8 mouse cellular contexts compared by ENCODE assay signal in the genomic region with DNA sequence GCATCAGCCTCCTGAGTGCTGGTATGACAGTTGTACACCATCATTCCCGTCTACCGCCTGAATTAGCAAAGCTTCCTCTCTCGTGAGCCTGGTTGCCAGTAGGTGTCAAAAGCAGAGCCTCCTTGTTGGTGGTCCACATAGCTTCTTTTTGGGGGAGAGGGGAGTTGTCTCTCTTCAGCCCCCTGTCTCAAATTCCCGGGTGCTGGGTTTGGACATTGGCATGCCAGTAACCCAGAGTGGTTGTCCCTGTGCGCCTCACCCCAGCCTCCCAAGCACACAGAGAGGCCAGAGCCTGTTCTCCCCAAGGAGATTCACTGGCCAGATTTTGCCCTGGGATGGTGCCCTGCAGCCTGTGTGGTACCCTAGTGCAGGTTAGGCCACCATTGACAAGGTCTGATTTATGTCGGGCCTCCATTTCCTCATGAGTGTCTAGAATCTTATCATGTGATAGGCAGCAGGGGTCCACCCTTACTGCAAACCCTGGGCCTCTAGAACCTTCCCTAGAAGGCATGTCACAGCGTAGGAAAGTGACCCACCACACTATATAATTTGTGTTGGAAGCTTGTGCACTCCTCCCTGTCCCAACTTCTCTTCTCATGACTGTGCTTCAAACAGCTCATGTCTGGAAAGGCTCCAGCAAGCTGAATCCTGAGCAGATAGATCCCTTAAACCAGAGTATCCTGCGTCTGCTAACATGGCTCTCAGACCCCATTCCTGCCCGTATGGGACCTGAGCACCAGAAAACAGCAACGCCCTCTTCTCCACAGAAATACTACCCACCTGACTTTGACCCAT. TPM values are rescaled to one million over a fixed set of nuclear protein-coding genes. Genes with fewer than 3 reads are reported as not detected.
A peak's percentile ranks its signal among the peaks of the same experiment; 100 is the strongest.
DNase-seq lines count a peak whose midpoint lies in the region; ATAC-seq lines count a peak whose summit lies in the region.

No protein-coding gene starts in this region.

- no peak for ATAC-seq in hindbrain, embryonic 12.5 days (ENCODE audit: low FRiP score)
- ATAC-seq in midbrain, embryonic 14.5 days (ENCODE audit: low FRiP score, low TSS enrichment): no peak
- ATAC-seq in megakaryocyte-erythroid progenitor cell, adult 5-6 weeks (replicated peaks; ENCODE audit: low FRiP score, low TSS enrichment, poor library complexity, severe bottlenecking): no peak

- peak overlapping the region; percentile 65 for H3K4me2 ChIP-seq in hindbrain, embryonic 12.5 days (replicated peaks)
- peak overlapping the region; percentile 74 for H3K4me2 ChIP-seq in midbrain, embryonic 14.5 days (ENCODE audit: low read length)

- intact Hi-C loops in left cerebral cortex, postnatal 36 days (cut with DNase I): loop anchor here (2.0 kb wide), 2 partner anchors 49 to 67 kb away; partner anchors contain the start of gene Zfp959

- H3K9ac ChIP-seq in hindbrain, embryonic 12.5 days: peak overlapping the region; percentile 41; the same call in 1 of the 2 replicates
- H3K9ac ChIP-seq in midbrain, embryonic 14.5 days (replicated peaks; ENCODE audit: low read length): peak overlapping the region; percentile 37; the same call in 1 of the 2 replicates

- H3K4me1 ChIP-seq in embryonic facial prominence, embryonic 10.5 days: peaks cover 33% of the 10 kb centered on the region
- H3K4me1 ChIP-seq in hindbrain, embryonic 12.5 days: peaks cover 30% of the 10 kb centered on the region
- H3K4me1 ChIP-seq in midbrain, embryonic 14.5 days (ENCODE audit: control insufficient read depth, insufficient read depth, low read length): peaks cover 28% of the 10 kb centered on the region

- H3K9me3 ChIP-seq in embryonic facial prominence, embryonic 10.5 days: no peaks in the 10 kb centered on the region
- no peaks in the 10 kb centered on the region for H3K9me3 ChIP-seq in hindbrain, embryonic 12.5 days (replicated peaks)
- H3K9me3 ChIP-seq in midbrain, embryonic 14.5 days (ENCODE audit: control insufficient read depth, low read length): no peaks in the 10 kb centered on the region

- DNase-seq in layer of hippocampus, postnatal 10 days (ENCODE audit: low spot score in 2 of 2): peak; percentile 5 to 21
- DNase-seq in layer of hippocampus, adult 18-20 months (ENCODE audit: low spot score in 2 of 2): no peak
- no peak for DNase-seq in embryonic facial prominence, embryonic 10.5 days (ENCODE audit: low spot score)
- no peak for DNase-seq in midbrain, embryonic 14.5 days
- no peak for DNase-seq in embryo, embryonic 9.5 days (ENCODE audit: extremely low spot score)
- DNase-seq in left cerebral cortex, postnatal 36 days (ENCODE audit: low spot score in 2 of 2): no peak

- H3K36me3 ChIP-seq in embryonic facial prominence, embryonic 10.5 days (replicated peaks): peaks cover 45% of the 10 kb centered on the region
- H3K36me3 ChIP-seq in hindbrain, embryonic 12.5 days: peaks cover 29% of the 10 kb centered on the region
- peaks cover 23% of the 10 kb centered on the region for H3K36me3 ChIP-seq in midbrain, embryonic 14.5 days (ENCODE audit: control insufficient read depth, insufficient read depth, low read length)

- peak overlapping the region; percentile 92 for H3K27ac ChIP-seq in embryonic facial prominence, embryonic 10.5 days (replicated peaks)
- peak overlapping the region; percentile 92 for H3K27ac ChIP-seq in hindbrain, embryonic 12.5 days
- H3K27ac ChIP-seq in midbrain, embryonic 14.5 days (replicated peaks; ENCODE audit: low read depth, low read length): peak overlapping the region; percentile 79

- peaks cover 6% of the 10 kb centered on the region for H3K27me3 ChIP-seq in embryonic facial prominence, embryonic 10.5 days (replicated peaks; ENCODE audit: low read depth, poor library complexity, severe bottlenecking)
- H3K27me3 ChIP-seq in hindbrain, embryonic 12.5 days: no peaks in the 10 kb centered on the region
- 0 out of 2 replicates have a peak, but pooled peaks cover under 1% of the 10 kb centered on the region for H3K27me3 ChIP-seq in midbrain, embryonic 14.5 days (ENCODE audit: control insufficient read depth, insufficient read depth, low read length)

- WGBS in embryonic facial prominence, embryonic 10.5 days: 79% methylated on average over 10 of the region's 10 CpGs
- WGBS in hindbrain, embryonic 12.5 days: 75% methylated on average over 10 of the region's 10 CpGs
- WGBS in midbrain, embryonic 14.5 days: 75% methylated on average over 10 of the region's 10 CpGs

- peak overlapping the region; percentile 65 for H3K4me3 ChIP-seq in embryonic facial prominence, embryonic 10.5 days
- peak overlapping the region; percentile 51 for H3K4me3 ChIP-seq in hindbrain, embryonic 12.5 days
- H3K4me3 ChIP-seq in midbrain, embryonic 14.5 days (replicated peaks; ENCODE audit: low read depth, low read length): peak overlapping the region; percentile 44

RNA-seq across cellular contexts. Expression of gene Yju2, which starts 1.2 kb away (rescaled TPM):
- 10 to 100 TPM; 15.9 to 16.8 TPM for total RNA-seq in layer of hippocampus, postnatal 10 days (2021)
- 10 to 100 TPM; 16.9 to 17.5 TPM for total RNA-seq in layer of hippocampus, adult 18-20 months (2021)
- 28.7 and 32.0 TPM in 2 replicates for polyA plus RNA-seq in embryonic facial prominence, embryonic 10.5 days (2016; fragmentation: Nextera tagmentation; extraction: Ambion mirVana)
- polyA plus RNA-seq in hindbrain, embryonic 12.5 days (2016; fragmentation: Nextera tagmentation; extraction: Ambion mirVana): 24.1 and 26.7 TPM in 2 replicates
- 20.0 and 21.4 TPM in 2 replicates for polyA plus RNA-seq in midbrain, embryonic 14.5 days (2014; fragmentation: Nextera tagmentation; extraction: Ambion mirVana)
- total RNA-seq in megakaryocyte-erythroid progenitor cell, adult 5-6 weeks (2014; fragmentation: Nextera tagmentation): 11.2 and 18.7 TPM in 2 replicates
- total RNA-seq in megakaryocyte-erythroid progenitor cell, adult 5-6 weeks (2017): 17.1 and 25.5 TPM in 2 replicates
- 10 to 100 TPM; 14.1 to 15.8 TPM for total RNA-seq in left cerebral cortex, postnatal 36 days (2021)

RNA-seq across cellular contexts. Expression of gene Ebi3, which starts 7.7 kb away (rescaled TPM):
- total RNA-seq in layer of hippocampus, postnatal 10 days (2021): 1 to 10 TPM; 3.1 to 3.8 TPM
- total RNA-seq in layer of hippocampus, adult 18-20 months (2021): 1 to 10 TPM; 1.4 to 1.5 TPM
- polyA plus RNA-seq in embryonic facial prominence, embryonic 10.5 days (2016; fragmentation: Nextera tagmentation; extraction: Ambion mirVana): 0.98 and 1.4 TPM in 2 replicates
- polyA plus RNA-seq in hindbrain, embryonic 12.5 days (2016; fragmentation: Nextera tagmentation; extraction: Ambion mirVana): 2.6 and 4.4 TPM in 2 replicates
- polyA plus RNA-seq in midbrain, embryonic 14.5 days (2014; fragmentation: Nextera tagmentation; extraction: Ambion mirVana): 6.6 and 9.6 TPM in 2 replicates
- total RNA-seq in megakaryocyte-erythroid progenitor cell, adult 5-6 weeks (2014; fragmentation: Nextera tagmentation): 0.42 TPM in 1 of 2 replicates, not detected in the other
- 0.47 TPM in 1 of 2 replicates, not detected in the other for total RNA-seq in megakaryocyte-erythroid progenitor cell, adult 5-6 weeks (2017)
- total RNA-seq in left cerebral cortex, postnatal 36 days (2021): 1 to 10 TPM; 1.9 to 2.0 TPM

RNA-seq across cellular contexts. Expression of gene Shd, which starts 10.1 kb away (rescaled TPM):
- total RNA-seq in layer of hippocampus, postnatal 10 days (2021): 10 to 100 TPM; 53.7 to 55.3 TPM
- total RNA-seq in layer of hippocampus, adult 18-20 months (2021): 10 to 100 TPM; 21.1 to 21.2 TPM
- polyA plus RNA-seq in embryonic facial prominence, embryonic 10.5 days (2016; fragmentation: Nextera tagmentation; extraction: Ambion mirVana): 32.8 and 39.1 TPM in 2 replicates
- polyA plus RNA-seq in hindbrain, embryonic 12.5 days (2016; fragmentation: Nextera tagmentation; extraction: Ambion mirVana): 133 and 135 TPM in 2 replicates
- 178 and 209 TPM in 2 replicates for polyA plus RNA-seq in midbrain, embryonic 14.5 days (2014; fragmentation: Nextera tagmentation; extraction: Ambion mirVana)
- total RNA-seq in megakaryocyte-erythroid progenitor cell, adult 5-6 weeks (2014; fragmentation: Nextera tagmentation): not detected in 2 replicates
- not detected in 2 replicates for total RNA-seq in megakaryocyte-erythroid progenitor cell, adult 5-6 weeks (2017)
- total RNA-seq in left cerebral cortex, postnatal 36 days (2021): 10 to 100 TPM; 34.0 to 42.4 TPM

RNA-seq across cellular contexts. Expression of gene Zfp119b, which starts 10.8 kb away (rescaled TPM):
- total RNA-seq in layer of hippocampus, postnatal 10 days (2021): 1 to 10 TPM; 3.9 to 4.4 TPM
- total RNA-seq in layer of hippocampus, adult 18-20 months (2021): 1 to 10 TPM; 2.9 to 3.6 TPM
- 4.1 and 4.7 TPM in 2 replicates for polyA plus RNA-seq in embryonic facial prominence, embryonic 10.5 days (2016; fragmentation: Nextera tagmentation; extraction: Ambion mirVana)
- polyA plus RNA-seq in hindbrain, embryonic 12.5 days (2016; fragmentation: Nextera tagmentation; extraction: Ambion mirVana): 6.2 and 6.3 TPM in 2 replicates
- polyA plus RNA-seq in midbrain, embryonic 14.5 days (2014; fragmentation: Nextera tagmentation; extraction: Ambion mirVana): 10.7 and 13.4 TPM in 2 replicates
- total RNA-seq in megakaryocyte-erythroid progenitor cell, adult 5-6 weeks (2014; fragmentation: Nextera tagmentation): 2.0 and 4.8 TPM in 2 replicates
- total RNA-seq in megakaryocyte-erythroid progenitor cell, adult 5-6 weeks (2017): 1.2 and 10.3 TPM in 2 replicates
- total RNA-seq in left cerebral cortex, postnatal 36 days (2021): 1 to 10 TPM; 3.5 to 3.8 TPM

RNA-seq across cellular contexts. Expression of gene Fsd1, which starts 26.2 kb away (rescaled TPM):
- total RNA-seq in layer of hippocampus, postnatal 10 days (2021): 100 to 1,000 TPM in 1 of 2 experiments, 10 to 100 TPM in 1; 98.0 to 101 TPM
- total RNA-seq in layer of hippocampus, adult 18-20 months (2021): 10 to 100 TPM; 68.1 to 68.2 TPM
- polyA plus RNA-seq in embryonic facial prominence, embryonic 10.5 days (2016; fragmentation: Nextera tagmentation; extraction: Ambion mirVana): 63.3 and 69.4 TPM in 2 replicates
- 96.4 and 103 TPM in 2 replicates for polyA plus RNA-seq in hindbrain, embryonic 12.5 days (2016; fragmentation: Nextera tagmentation; extraction: Ambion mirVana)
- polyA plus RNA-seq in midbrain, embryonic 14.5 days (2014; fragmentation: Nextera tagmentation; extraction: Ambion mirVana): 141 and 188 TPM in 2 replicates
- total RNA-seq in megakaryocyte-erythroid progenitor cell, adult 5-6 weeks (2014; fragmentation: Nextera tagmentation): not detected in 2 replicates
- not detected in 2 replicates for total RNA-seq in megakaryocyte-erythroid progenitor cell, adult 5-6 weeks (2017)
- 10 to 100 TPM; 75.0 to 97.4 TPM for total RNA-seq in left cerebral cortex, postnatal 36 days (2021)

Comparison
In these comparisons a context has a peak if more than half of its experiments do, and no peak if none do; other contexts are left out.
1. DNase-seq: peak in layer of hippocampus, postnatal 10 days (2 of 2); none in layer of hippocampus, adult 18-20 months (0 of 2), embryonic facial prominence, embryonic 10.5 days (single experiment), midbrain, embryonic 14.5 days (single experiment), embryo, embryonic 9.5 days (single experiment) and left cerebral cortex, postnatal 36 days (0 of 2).
2. RNA of gene Shd, which starts 10.1 kb away (total RNA-seq): 53.7 to 55.3 TPM in layer of hippocampus, postnatal 10 days, 34.0 to 42.4 TPM in left cerebral cortex, postnatal 36 days and 21.1 to 21.2 TPM in layer of hippocampus, adult 18-20 months; not detected in megakaryocyte-erythroid progenitor cell, adult 5-6 weeks; every median in the first group is over 10 times any median in the second.
3. Peak in every context shown above with its lines, with median percentiles within 50 percentile points of each other: H3K27ac ChIP-seq and H3K4me3 ChIP-seq.